Mouse (Mus musculus) E14TG2a.4 (cell line): Measurements from ENCODE around the gene Abi3.

Source experiments
- CTCF ChIP-seq: conservative IDR thresholded peaks from 2 replicates; pipeline ENCODE4 v1.5.1; 2014; ENCODE audit warnings: low read length
- NANOG ChIP-seq: IDR thresholded peaks from 2 replicates; pipeline ENCODE4 v1.6.1; 2014; ENCODE audit warnings: borderline replicate concordance, low read length, mixed read lengths
- POU5F1 ChIP-seq: IDR thresholded peaks from 2 replicates; pipeline ENCODE4 v1.6.1; 2014; ENCODE audit warnings: low read length, borderline replicate concordance

- TF ChIP-seq CTCF (no peak), NANOG (no peak), POU5F1 (no peak)
These were observed 8.1 kb downstream of the Abi3 start for GRCm38 (mm10) chr11:95834143-95834667.
